ENCODE assay signal across 8 mouse cellular contexts in the genomic region with DNA sequence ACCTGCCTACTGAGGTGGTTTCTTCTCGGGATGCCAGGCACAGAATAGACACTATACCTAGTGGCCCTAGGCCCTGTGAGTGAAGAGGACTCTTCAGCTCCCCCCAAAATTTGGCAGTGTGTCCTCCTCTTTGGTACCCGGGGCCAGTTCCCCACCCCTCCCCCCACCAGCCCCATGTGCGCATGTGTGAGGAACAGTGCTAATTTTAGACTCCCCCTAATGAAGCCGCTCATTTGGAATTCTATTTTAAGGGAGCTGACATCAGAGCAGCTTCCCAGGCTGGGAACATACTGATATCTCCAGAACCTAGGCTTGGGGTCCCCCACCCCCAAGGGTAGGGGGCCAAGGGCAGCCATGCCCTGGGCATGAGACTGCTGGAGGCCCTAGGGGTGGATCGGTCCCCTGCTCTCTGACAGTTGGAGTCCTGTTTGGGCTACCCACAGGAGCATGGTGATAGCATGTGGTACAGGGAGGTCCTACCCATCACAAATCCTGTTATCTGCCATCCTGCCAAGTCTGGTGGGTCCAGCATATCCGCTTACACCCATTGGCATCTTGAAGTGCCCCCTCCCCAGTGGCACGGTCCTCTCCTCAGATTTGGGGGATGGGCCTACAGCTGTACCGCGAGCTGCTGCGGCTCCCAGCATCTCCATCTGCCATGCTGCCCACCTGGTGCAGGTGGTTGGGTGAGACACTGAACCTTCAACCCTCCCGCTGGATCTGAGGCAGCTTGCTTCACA. TPM values are rescaled to one million over a fixed set of nuclear protein-coding genes. Genes with fewer than 3 reads are reported as not detected.
DNase-seq lines count a peak whose midpoint lies in the region; ATAC-seq and TF ChIP-seq lines count a peak whose summit lies in the region.

No protein-coding gene starts in this region.

- intact Hi-C loops in left cerebral cortex, adult 2 months (cut with DNase I), result no loop called here

- H3K9ac ChIP-seq in hindbrain, embryonic 11.5 days (ENCODE audit: low read depth, low read length), result 0 out of 2 replicates have a peak overlapping the region, but pooled peaks have one; percentile 8
- peak overlapping the region; percentile 67 for H3K9ac ChIP-seq in neural tube, embryonic 13.5 days

- no peaks in the 10 kb centered on the region for H3K27me3 ChIP-seq in hindbrain, embryonic 11.5 days (ENCODE audit: control insufficient read depth, insufficient read depth, low read length)
- no peaks in the 10 kb centered on the region for H3K27me3 ChIP-seq in neural tube, embryonic 13.5 days

- H3K4me3 ChIP-seq in left cerebral cortex, adult 2 months, result no peak overlapping the region
- H3K4me3 ChIP-seq in cortical plate, adult 2 months (ENCODE audit: insufficient read depth, low read length), result no peak overlapping the region
- H3K4me3 ChIP-seq in hindbrain, embryonic 11.5 days (ENCODE audit: low read depth, low read length), result no peak overlapping the region
- no peak overlapping the region for H3K4me3 ChIP-seq in neural tube, embryonic 13.5 days

- WGBS in hindbrain, embryonic 11.5 days, result 79% methylated on average over 11 of the region's 11 CpGs
- WGBS in neural tube, embryonic 13.5 days, result 65% methylated on average over 11 of the region's 11 CpGs

- no peak for ATAC-seq in hindbrain, embryonic 11.5 days (ENCODE audit: low FRiP score)
- ATAC-seq in neural tube, embryonic 13.5 days (ENCODE audit: low read depth), result peak; percentile 13; the same call in 1 of the 2 replicates
- ATAC-seq in monocyte, adult 5-6 weeks (replicated peaks; ENCODE audit: insufficient number of reproducible peaks, low FRiP score, low TSS enrichment, poor library complexity, severe bottlenecking), result no peak
- no peak for ATAC-seq in granulocyte monocyte progenitor cell, adult 5-6 weeks (replicated peaks; ENCODE audit: poor library complexity, severe bottlenecking)

- TF ChIP-seq POLR2A in cortical plate, adult 2 months (IDR thresholded peaks at IDR 0.05; ENCODE audit: extremely low read depth, insufficient read depth, low read length), result no peak

- H3K27ac ChIP-seq in left cerebral cortex, adult 2 months, result peak overlapping the region; percentile 83
- H3K27ac ChIP-seq in cortical plate, adult 2 months (ENCODE audit: insufficient read depth, low read length), result peak overlapping the region; percentile 76
- peak overlapping the region; percentile 96 for H3K27ac ChIP-seq in hindbrain, embryonic 11.5 days (ENCODE audit: low read depth, low read length)
- H3K27ac ChIP-seq in neural tube, embryonic 13.5 days (replicated peaks), result peak overlapping the region; percentile 92

- no peak for DNase-seq in left cerebral cortex, adult 2 months (ENCODE audit: extremely low spot score in 1 of 2, low spot score in 2 of 2)
- DNase-seq in left cerebral cortex, adult 9 months (ENCODE audit: low spot score in 2 of 2), result no peak
- DNase-seq in hindbrain, embryonic 11.5 days (ENCODE audit: low spot score), result no peak
- DNase-seq in kidney, postnatal 10 days, result no peak

- H3K4me2 ChIP-seq in hindbrain, embryonic 11.5 days (replicated peaks; ENCODE audit: low read depth, low read length), result 0 out of 2 replicates have a peak overlapping the region, but pooled peaks have one; percentile 40
- H3K4me2 ChIP-seq in neural tube, embryonic 13.5 days, result peak overlapping the region; percentile 53

- H3K4me1 ChIP-seq in cortical plate, adult 2 months (ENCODE audit: control insufficient read depth, insufficient read depth, low read length), result peaks cover 22% of the 10 kb centered on the region
- peaks cover 60% of the 10 kb centered on the region for H3K4me1 ChIP-seq in hindbrain, embryonic 11.5 days (replicated peaks; ENCODE audit: control insufficient read depth, insufficient read depth, low read length)
- H3K4me1 ChIP-seq in neural tube, embryonic 13.5 days (replicated peaks), result peaks cover 100% of the 10 kb centered on the region

- H3K9me3 ChIP-seq in hindbrain, embryonic 11.5 days (ENCODE audit: control insufficient read depth, low read length), result no peaks in the 10 kb centered on the region
- no peaks in the 10 kb centered on the region for H3K9me3 ChIP-seq in neural tube, embryonic 13.5 days

- no peaks in the 10 kb centered on the region for H3K36me3 ChIP-seq in hindbrain, embryonic 11.5 days (ENCODE audit: control insufficient read depth, insufficient read depth, low read length)
- H3K36me3 ChIP-seq in neural tube, embryonic 13.5 days, result peaks cover 4% of the 10 kb centered on the region; the same call in 1 of the 2 replicates

- TF ChIP-seq CTCF in left cerebral cortex, adult 2 months (IDR thresholded peaks at IDR 0.05), result no peak
- no peak for TF ChIP-seq CTCF in cortical plate, adult 2 months (IDR thresholded peaks at IDR 0.05; ENCODE audit: extremely low read depth, insufficient read depth, low read length)

RNA-seq across cellular contexts. Expression of a gene that starts 38.0 kb away (rescaled TPM):
- total RNA-seq in left cerebral cortex, adult 2 months (2021), result 1 to 10 TPM; 1.0 to 2.9 TPM
- polyA plus RNA-seq in cortical plate, adult 2 months (2012; rRNA removed), result 2.2 and 2.4 TPM in 2 replicates
- polyA plus RNA-seq in hindbrain, embryonic 11.5 days (2014; fragmentation: Nextera tagmentation; extraction: Ambion mirVana), result 94.8 and 96.9 TPM in 2 replicates
- polyA plus RNA-seq in neural tube, embryonic 13.5 days (2015; fragmentation: Nextera tagmentation; extraction: Ambion mirVana), result 20.1 and 21.5 TPM in 2 replicates
- 1.1 to 3.2 TPM (median 1.3 TPM) in 3 replicates for total RNA-seq in monocyte, adult 5-6 weeks (2017)
- total RNA-seq in granulocyte monocyte progenitor cell, adult 5-6 weeks (2014; fragmentation: Nextera tagmentation), result 54.6 and 81.8 TPM in 2 replicates
- total RNA-seq in granulocyte monocyte progenitor cell, adult 5-6 weeks (2017), result 42.4 and 47.6 TPM in 2 replicates

Comparison
In these comparisons a context has a peak if more than half of its experiments do, and no peak if none do; other contexts are left out.
1. RNA of a gene that starts 38.0 kb away (total RNA-seq): 42.4 to 81.8 TPM in granulocyte monocyte progenitor cell, adult 5-6 weeks; 1.0 to 2.9 TPM in left cerebral cortex, adult 2 months and 1.1 to 3.2 TPM in monocyte, adult 5-6 weeks; every median in the first group is over 10 times any median in the second.
2. Peak in every context shown above with its lines, with median percentiles within 50 percentile points of each other: H3K27ac ChIP-seq.